Mouse (Mus musculus) heart, adult 2 months (tissue): ENCODE data around the gene Adamts18.

Experiments used
- CTCF ChIP-seq: fragments of 200-600 bp; IDR thresholded peaks from 2 replicates; pipeline ENCODE4 v1.8.1; 2022; ENCODE audit warnings: antibody characterized with exemption, mild to moderate bottlenecking, moderate library complexity
- EP300 ChIP-seq: fragments of 200-500 bp; IDR thresholded peaks from 2 replicates; pipeline ENCODE4 v1.6.1; 2011; ENCODE audit warnings: low read depth, low read length, control low read depth; ENCODE audit not compliant: insufficient read depth
- POLR2A ChIP-seq: fragments of 200-500 bp; IDR thresholded peaks from 2 replicates; pipeline ENCODE4 v1.6.1; 2011; ENCODE audit warnings: mild to moderate bottlenecking, low read depth, low read length, control low read depth; ENCODE audit not compliant: insufficient read depth

- TF ChIP-seq POLR2A, result no peak
- no peak for TF ChIP-seq CTCF
- TF ChIP-seq EP300, result no peak
Measured at GRCm38 (mm10) chr8:113844801-113845301, 3.7 kb downstream of the Adamts18 start.
